Mouse (Mus musculus) heart, adult 2 months (tissue): ENCODE data around the gene Map1lc3b.

Experiments
- CTCF ChIP-seq: fragments of 200-600 bp; IDR thresholded peaks from 2 replicates; pipeline ENCODE4 v1.8.1; 2022; ENCODE audit warnings: antibody characterized with exemption, mild to moderate bottlenecking, moderate library complexity
- EP300 ChIP-seq: fragments of 200-500 bp; IDR thresholded peaks from 2 replicates; pipeline ENCODE4 v1.6.1; 2011; ENCODE audit warnings: low read depth, low read length, control low read depth; ENCODE audit not compliant: insufficient read depth
- POLR2A ChIP-seq: fragments of 200-500 bp; IDR thresholded peaks from 2 replicates; pipeline ENCODE4 v1.6.1; 2011; ENCODE audit warnings: mild to moderate bottlenecking, low read depth, low read length, control low read depth; ENCODE audit not compliant: insufficient read depth

DNA sequence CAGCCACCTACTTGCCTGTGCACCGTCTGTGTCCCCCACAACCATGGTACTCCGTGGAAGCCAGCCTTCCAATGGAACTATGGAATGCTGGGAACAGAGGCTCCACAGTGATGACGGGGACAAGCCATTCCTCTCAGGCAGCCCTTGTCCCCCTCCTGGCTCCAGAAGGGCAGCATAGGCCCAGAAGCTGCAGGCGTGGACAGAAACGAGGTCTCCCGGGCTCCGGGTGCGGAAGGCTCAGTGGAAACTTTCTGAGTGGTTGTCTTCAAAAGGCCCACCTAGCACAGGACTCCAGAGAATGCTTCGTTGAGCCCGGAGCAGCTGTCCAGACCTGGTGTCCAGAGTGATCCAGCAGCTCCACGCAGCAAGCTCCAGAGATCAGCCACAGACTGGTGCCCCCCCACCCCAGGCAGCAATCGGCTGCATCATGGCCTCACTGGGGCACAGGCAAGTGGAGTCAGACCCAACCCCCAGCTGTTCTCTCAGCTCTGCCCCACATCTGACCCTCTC is 45.8 kb upstream of the Map1lc3b start, which contains the start of gene 1700018B08Rik:
- TF ChIP-seq CTCF: no peak
- TF ChIP-seq POLR2A: no peak
- TF ChIP-seq EP300: no peak
